Mouse (Mus musculus) hindbrain, embryonic 13.5 days (tissue): ENCODE measurements at regions not wholly inside any gene's neighbourhood (a gene's known extent, or its start where the extent isn't known, plus 50 kb on each side); places are given as distances from the start of the nearest gene placed in this dataset.

Source experiments
- ATAC-seq: fragments of 200-750 bp; cut with Nextera tagmentation; 2 replicates; pipeline ENCODE4 v1.8.0; 2017; ENCODE audit warnings: moderate TSS enrichment; ENCODE audit not compliant: low FRiP score
- H3K27ac ChIP-seq: fragments of 300-500 bp; sonication (generic); 2 replicates; pipeline ENCODE4 v1.5.1; 2015; ENCODE audit warnings: inconsistent platforms, mild to moderate bottlenecking, moderate library complexity
- H3K27me3 ChIP-seq: fragments of 300-500 bp; sonication (generic); 2 replicates; pipeline ENCODE4 v1.6.1; 2015; ENCODE audit warnings: mild to moderate bottlenecking, inconsistent platforms
- H3K36me3 ChIP-seq: fragments of 300-500 bp; sonication (generic); 2 replicates; pipeline ENCODE4 v1.6.1; 2015; ENCODE audit warnings: mild to moderate bottlenecking, inconsistent platforms
- H3K4me1 ChIP-seq: fragments of 300-500 bp; sonication (generic); replicated peaks from 2 replicates; pipeline ENCODE4 v1.6.1; 2015; ENCODE audit warnings: inconsistent platforms
- H3K4me2 ChIP-seq: fragments of 300-500 bp; sonication (generic); 2 replicates; pipeline ENCODE4 v1.6.1; 2015; ENCODE audit warnings: inconsistent platforms, mild to moderate bottlenecking, moderate library complexity
- H3K4me3 ChIP-seq: fragments of 300-500 bp; sonication (generic); 2 replicates; pipeline ENCODE4 v1.5.1; 2015; ENCODE audit warnings: mild to moderate bottlenecking, inconsistent platforms
- H3K9ac ChIP-seq: fragments of 300-500 bp; sonication (generic); 2 replicates; pipeline ENCODE4 v1.6.1; 2015; ENCODE audit warnings: mild to moderate bottlenecking, inconsistent platforms
- H3K9me3 ChIP-seq: fragments of 300-500 bp; sonication (generic); 2 replicates; pipeline ENCODE4 v1.6.1; 2016; ENCODE audit warnings: inconsistent platforms
- WGBS: fragments of 180-500 bp; shearing (Covaris S2); methylation state at CpG from one replicate; pipeline ENCODE4 v1.1.7; 2015; 5-methylcytosine and 5-hydroxymethylcytosine counted together

GRCm38 (mm10) chr12:9191721-9192120 is 161.9 kb downstream of the Ttc32 start:
- Histone ChIP-seq H3K4me2 (no peak overlapping the region), H3K4me1 (no peaks in the 10 kb centered on the region), H3K9me3 (no peaks in the 10 kb centered on the region), H3K27ac (no peak overlapping the region), H3K36me3 (no peaks in the 10 kb centered on the region), H3K9ac (no peak overlapping the region), H3K4me3 (no peak overlapping the region), H3K27me3 (no peaks in the 10 kb centered on the region)
- WGBS: 82% methylated on average over 5 of the region's 5 CpGs
- no peak for ATAC-seq

DNA sequence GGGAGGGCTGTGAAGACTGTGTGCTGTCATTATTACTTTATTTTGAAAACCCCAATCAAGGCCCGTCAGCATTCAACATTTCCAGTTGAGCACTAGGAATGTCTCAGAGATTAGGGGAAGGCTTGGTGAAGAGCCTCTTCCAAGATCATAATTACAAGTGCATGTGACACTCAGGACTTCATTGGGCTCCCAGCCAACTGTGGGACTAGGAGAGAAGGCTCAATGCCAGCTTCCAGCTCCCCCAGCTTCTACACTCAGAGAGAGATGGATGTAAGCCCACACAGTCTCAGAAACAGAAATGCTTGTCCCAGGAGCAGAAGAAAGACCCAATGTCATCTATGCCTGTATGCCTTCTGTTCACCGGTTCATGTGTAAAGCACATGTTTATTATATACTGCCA is 169.5 kb downstream of the Ttc32 start:
- no peak overlapping the region for H3K4me2 ChIP-seq
- no peaks in the 10 kb centered on the region for H3K36me3 ChIP-seq
- no peaks in the 10 kb centered on the region for H3K9me3 ChIP-seq
- no peak overlapping the region for H3K9ac ChIP-seq
- ATAC-seq: no peak
- H3K4me3 ChIP-seq: no peak overlapping the region
- H3K27me3 ChIP-seq: no peaks in the 10 kb centered on the region
- H3K27ac ChIP-seq: no peak overlapping the region
- H3K4me1 ChIP-seq: no peaks in the 10 kb centered on the region
- 98% methylated on average over 2 of the region's 2 CpGs for WGBS

DNA sequence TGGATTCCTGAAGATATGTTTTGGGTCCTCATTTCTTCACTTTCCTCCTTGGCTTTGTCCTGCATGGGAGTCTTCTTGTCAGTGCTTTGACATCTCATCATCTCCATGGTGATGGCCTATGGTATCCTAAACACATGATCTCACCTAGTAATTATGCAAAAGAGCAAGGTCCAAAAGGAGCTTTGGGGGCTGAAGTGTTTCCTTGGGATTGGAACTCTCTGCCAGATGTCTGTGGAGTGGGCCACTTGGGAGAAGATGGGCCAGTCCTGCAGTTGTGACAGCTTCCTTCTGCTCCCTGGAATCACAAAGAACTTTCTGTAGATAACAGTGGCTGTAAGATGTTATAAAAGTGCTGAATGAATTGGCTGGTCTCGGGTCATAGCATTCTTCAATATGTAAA is 182.4 kb downstream of the Ttc32 start:
- H3K36me3 ChIP-seq: no peaks in the 10 kb centered on the region
- H3K27me3 ChIP-seq: no peaks in the 10 kb centered on the region
- no peak for ATAC-seq
- no peaks in the 10 kb centered on the region for H3K9me3 ChIP-seq
- H3K9ac ChIP-seq: no peak overlapping the region
- no peak overlapping the region for H3K4me2 ChIP-seq
- H3K4me3 ChIP-seq: no peak overlapping the region
- H3K27ac ChIP-seq: no peak overlapping the region
- H3K4me1 ChIP-seq: no peaks in the 10 kb centered on the region
- WGBS: 92% methylated on average over 1 of the region's 1 CpGs

GRCm38 (mm10) chr12:9224971-9225370 is 195.2 kb downstream of the Ttc32 start:
- no peak overlapping the region for H3K9ac ChIP-seq
- H3K4me2 ChIP-seq: no peak overlapping the region
- ATAC-seq: no peak
- no peak overlapping the region for H3K27ac ChIP-seq
- no peaks in the 10 kb centered on the region for H3K36me3 ChIP-seq
- H3K4me3 ChIP-seq: no peak overlapping the region
- H3K4me1 ChIP-seq: no peaks in the 10 kb centered on the region
- H3K9me3 ChIP-seq: no peaks in the 10 kb centered on the region
- WGBS: 44% methylated on average over 5 of the region's 5 CpGs
- H3K27me3 ChIP-seq: no peaks in the 10 kb centered on the region

- H3K4me1 ChIP-seq: no peaks in the 10 kb centered on the region
- H3K27me3 ChIP-seq: no peaks in the 10 kb centered on the region
- H3K27ac ChIP-seq: no peak overlapping the region
- H3K9ac ChIP-seq: no peak overlapping the region
- H3K4me2 ChIP-seq: no peak overlapping the region
- H3K36me3 ChIP-seq: no peaks in the 10 kb centered on the region
- H3K9me3 ChIP-seq: no peaks in the 10 kb centered on the region
- 91% methylated on average over 5 of the region's 5 CpGs for WGBS
- no peak for ATAC-seq
- no peak overlapping the region for H3K4me3 ChIP-seq
Measured at GRCm38 (mm10) chr12:9227901-9228300, 198.1 kb downstream of the Ttc32 start.

DNA sequence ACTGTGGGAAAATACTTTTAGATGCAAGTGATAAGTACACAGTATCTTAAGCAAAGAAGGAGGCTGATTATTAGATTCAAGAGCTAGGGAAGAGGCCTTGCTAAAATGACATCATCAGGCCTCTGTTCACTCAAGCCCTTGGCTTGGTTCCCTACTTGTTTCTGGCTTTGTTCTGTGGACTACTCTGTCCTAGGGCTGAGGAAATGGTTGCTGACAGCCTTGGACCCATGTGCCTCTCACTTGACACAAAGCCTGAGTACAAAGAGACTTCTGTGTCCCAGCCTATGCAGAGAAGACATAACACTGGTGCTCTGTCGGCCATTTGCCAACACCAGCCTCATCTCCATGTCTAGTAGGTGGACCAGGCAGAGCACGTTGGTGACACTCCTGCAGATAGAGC is 198.7 kb downstream of the Ttc32 start:
- no peaks in the 10 kb centered on the region for H3K4me1 ChIP-seq
- H3K4me3 ChIP-seq: no peak overlapping the region
- H3K4me2 ChIP-seq: no peak overlapping the region
- no peak overlapping the region for H3K27ac ChIP-seq
- no peak overlapping the region for H3K9ac ChIP-seq
- no peaks in the 10 kb centered on the region for H3K9me3 ChIP-seq
- 77% methylated on average over 2 of the region's 2 CpGs for WGBS
- H3K36me3 ChIP-seq: no peaks in the 10 kb centered on the region
- no peaks in the 10 kb centered on the region for H3K27me3 ChIP-seq
- no peak for ATAC-seq

DNA sequence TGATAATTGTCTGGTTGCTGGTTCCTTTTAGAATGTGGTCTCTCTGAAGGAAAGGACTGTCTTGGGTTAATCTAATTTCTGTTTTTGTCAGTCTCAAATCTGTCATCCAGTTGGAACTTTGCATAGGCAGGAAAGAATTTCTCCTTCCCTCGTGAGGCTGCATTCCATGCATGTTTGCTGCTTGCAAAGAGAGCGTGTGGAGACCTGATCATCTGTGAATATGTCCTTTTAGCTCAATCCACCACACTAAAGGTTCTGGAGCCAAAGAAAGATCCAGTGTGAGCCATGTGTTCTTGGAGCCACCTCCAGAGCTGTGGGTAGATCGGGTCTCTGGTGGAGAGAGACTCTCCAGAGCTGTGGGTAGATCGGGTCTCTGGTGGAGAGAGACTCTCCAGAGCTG is 200.2 kb downstream of the Ttc32 start:
- H3K4me3 ChIP-seq: no peak overlapping the region
- H3K4me2 ChIP-seq: no peak overlapping the region
- H3K27me3 ChIP-seq: no peaks in the 10 kb centered on the region
- H3K36me3 ChIP-seq: no peaks in the 10 kb centered on the region
- no peaks in the 10 kb centered on the region for H3K9me3 ChIP-seq
- H3K4me1 ChIP-seq: no peaks in the 10 kb centered on the region
- 88% methylated on average over 4 of the region's 4 CpGs for whole genome bisulfite sequencing
- no peak overlapping the region for H3K27ac ChIP-seq
- no peak for ATAC-seq
- no peak overlapping the region for H3K9ac ChIP-seq

- Histone ChIP-seq H3K36me3 (no peaks in the 10 kb centered on the region), H3K4me3 (no peak overlapping the region), H3K9me3 (no peaks in the 10 kb centered on the region), H3K27ac (no peak overlapping the region), H3K27me3 (no peaks in the 10 kb centered on the region), H3K4me1 (no peaks in the 10 kb centered on the region), H3K4me2 (no peak overlapping the region), H3K9ac (no peak overlapping the region)
- no peak for ATAC-seq
- WGBS: 78% methylated on average over 5 of the region's 5 CpGs
Measured at GRCm38 (mm10) chr12:9230576-9230975, 200.8 kb downstream of the Ttc32 start.

GRCm38 (mm10) chr12:9232431-9232830 is 202.6 kb downstream of the Ttc32 start:
- no peak overlapping the region for H3K4me2 ChIP-seq
- no peaks in the 10 kb centered on the region for H3K9me3 ChIP-seq
- no peaks in the 10 kb centered on the region for H3K27me3 ChIP-seq
- H3K36me3 ChIP-seq: no peaks in the 10 kb centered on the region
- H3K4me3 ChIP-seq: no peak overlapping the region
- no peaks in the 10 kb centered on the region for H3K4me1 ChIP-seq
- no peak for ATAC-seq
- H3K27ac ChIP-seq: no peak overlapping the region
- H3K9ac ChIP-seq: no peak overlapping the region

DNA sequence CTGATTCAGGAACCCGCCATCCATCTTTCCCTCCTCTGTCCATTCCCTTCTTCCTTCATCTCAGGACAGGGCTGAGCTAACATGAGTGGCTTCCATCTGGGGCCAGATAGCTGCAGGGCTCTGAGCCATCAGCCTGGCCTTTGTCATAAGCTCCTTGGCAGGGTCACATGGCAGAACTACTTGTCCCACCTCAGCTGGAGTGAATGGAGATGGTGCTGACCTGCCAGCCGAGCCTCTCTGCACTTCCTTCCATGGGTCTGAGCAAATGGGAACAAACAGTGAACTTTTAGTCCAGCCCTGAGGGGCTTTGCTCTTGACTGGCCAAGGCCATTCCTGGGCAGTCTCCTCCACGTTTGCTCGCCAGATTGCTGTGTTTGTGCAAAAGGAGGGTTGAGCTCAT is 206.1 kb downstream of the Ttc32 start:
- no peaks in the 10 kb centered on the region for H3K4me1 ChIP-seq
- H3K9me3 ChIP-seq: no peaks in the 10 kb centered on the region
- no peaks in the 10 kb centered on the region for H3K36me3 ChIP-seq
- no peak overlapping the region for H3K4me2 ChIP-seq
- H3K4me3 ChIP-seq: no peak overlapping the region
- H3K9ac ChIP-seq: no peak overlapping the region
- WGBS: 86% methylated on average over 4 of the region's 4 CpGs
- H3K27ac ChIP-seq: no peak overlapping the region
- ATAC-seq: no peak
- H3K27me3 ChIP-seq: no peaks in the 10 kb centered on the region

- H3K4me1 ChIP-seq: no peaks in the 10 kb centered on the region
- no peak for ATAC-seq
- H3K9ac ChIP-seq: no peak overlapping the region
- H3K4me3 ChIP-seq: no peak overlapping the region
- no peak overlapping the region for H3K27ac ChIP-seq
- no peaks in the 10 kb centered on the region for H3K36me3 ChIP-seq
- no peak overlapping the region for H3K4me2 ChIP-seq
- H3K9me3 ChIP-seq: no peaks in the 10 kb centered on the region
- WGBS: 77% methylated on average over 6 of the region's 6 CpGs
- H3K27me3 ChIP-seq: no peaks in the 10 kb centered on the region
Measured at GRCm38 (mm10) chr12:9237538-9237937, 207.7 kb downstream of the Ttc32 start.

- H3K4me2 ChIP-seq: no peak overlapping the region
- no peaks in the 10 kb centered on the region for H3K27me3 ChIP-seq
- no peaks in the 10 kb centered on the region for H3K9me3 ChIP-seq
- H3K4me1 ChIP-seq: no peaks in the 10 kb centered on the region
- no peak overlapping the region for H3K27ac ChIP-seq
- ATAC-seq: no peak
- 91% methylated on average over 1 of the region's 1 CpGs for WGBS
- no peaks in the 10 kb centered on the region for H3K36me3 ChIP-seq
- H3K9ac ChIP-seq: no peak overlapping the region
- H3K4me3 ChIP-seq: no peak overlapping the region
Measured at GRCm38 (mm10) chr12:9237955-9238354, 208.2 kb downstream of the Ttc32 start.

DNA sequence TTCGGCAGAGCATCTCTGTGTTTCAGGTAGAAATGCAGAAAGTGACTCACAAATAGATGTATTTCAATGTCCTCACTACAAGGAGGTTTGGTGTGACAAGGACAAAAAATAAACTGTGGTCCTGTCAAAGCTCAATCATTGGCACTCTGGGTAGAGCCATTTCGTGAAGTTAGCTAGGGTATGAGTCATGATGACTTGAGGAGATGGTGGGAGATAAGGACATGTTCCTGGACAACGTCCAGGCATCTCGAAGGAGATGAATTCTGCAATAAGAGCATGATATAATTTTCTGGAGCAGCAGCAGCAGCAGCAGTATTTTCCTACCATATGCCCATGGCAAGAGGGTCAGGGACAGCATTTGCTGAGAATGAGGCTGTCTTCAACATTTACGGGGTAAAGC is 217.7 kb downstream of the Ttc32 start:
- WGBS: 86% methylated on average over 5 of the region's 5 CpGs
- Histone ChIP-seq H3K4me3 (no peak overlapping the region), H3K36me3 (no peaks in the 10 kb centered on the region), H3K9ac (no peak overlapping the region), H3K27ac (no peak overlapping the region), H3K27me3 (no peaks in the 10 kb centered on the region), H3K9me3 (no peaks in the 10 kb centered on the region), H3K4me1 (no peaks in the 10 kb centered on the region), H3K4me2 (no peak overlapping the region)
- no peak for ATAC-seq

DNA sequence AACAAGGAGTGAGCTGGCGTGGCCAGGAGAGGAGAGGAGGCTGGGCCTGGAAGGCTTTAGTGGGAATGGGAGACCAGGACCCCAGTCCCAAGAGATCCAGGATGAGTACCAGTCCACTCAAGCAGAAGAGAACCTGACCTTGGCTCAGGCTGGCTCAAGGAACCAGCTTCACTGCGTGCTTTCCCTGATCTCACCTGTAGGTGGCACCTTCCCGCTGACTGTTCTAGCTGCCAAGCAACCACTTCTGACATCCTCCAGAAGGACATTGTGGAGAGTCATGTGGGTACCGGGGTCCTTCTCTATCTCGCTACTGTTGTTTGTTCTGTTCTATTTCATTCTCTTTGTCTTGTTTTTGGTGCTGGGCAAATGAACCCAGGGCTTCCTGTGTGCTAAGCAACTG is 222.0 kb downstream of the Ttc32 start:
- Histone ChIP-seq H3K27ac (no peak overlapping the region), H3K4me1 (peaks cover 10% of the 10 kb centered on the region), H3K4me3 (no peak overlapping the region), H3K9ac (no peak overlapping the region), H3K9me3 (no peaks in the 10 kb centered on the region), H3K27me3 (0 out of 2 replicates have a peak, but pooled peaks cover 3% of the 10 kb centered on the region), H3K4me2 (no peak overlapping the region), H3K36me3 (no peaks in the 10 kb centered on the region)
- no peak for ATAC-seq
- WGBS: 26% methylated on average over 5 of the region's 5 CpGs
